Mouse (Mus musculus) CD4-positive helper T cell, adult 2 months (primary cell): ENCODE data around the gene Akap9.
A peak's percentile ranks its signal among the peaks of the same experiment; 100 is the strongest.
"Not testable (repeated sequence)": the region's sequence is repeated elsewhere in the genome, so short reads cannot be mapped to it uniquely, and the experiment has no call there.

Experiments used
- DNase-seq: peaks from one replicate; pipeline ENCODE4 v3.0.0-alpha.2; 2012; ENCODE audit warnings: low read depth, missing footprints, low spot score

Gene Akap9

GRCm38 (mm10) chr5:3927801-3928689 is at the start of gene Akap9:
Akap9 (plus strand) TSS chr5:3928054.
- DNase-seq: peak; percentile 65

- peak; percentile 58 for DNase-seq
These were observed 41.0 kb upstream of the Akap9 start for GRCm38 (mm10) chr5:3886862-3887261.

GRCm38 (mm10) chr5:3889201-3889600 is 38.7 kb upstream of the Akap9 start:
- DNase-seq: no peak

- peak; percentile 52 for DNase-seq
These were observed 34.2 kb upstream of the Akap9 start, which contains the start of gene Mterf1a for GRCm38 (mm10) chr5:3893459-3894293. Mterf1a (minus strand) TSS chr5:3893933.

- DNase-seq: peak; percentile 4
These were observed 33.6 kb upstream of the Akap9 start for GRCm38 (mm10) chr5:3894294-3894619.

- no peak for DNase-seq
These were observed 22.4 kb upstream of the Akap9 start for GRCm38 (mm10) chr5:3905471-3905870.

GRCm38 (mm10) chr5:3922350-3922749 is 5.5 kb upstream of the Akap9 start:
- DNase-seq: no peak

- DNase-seq: no peak
These were observed 1.2 kb upstream of the Akap9 start for GRCm38 (mm10) chr5:3926666-3927065.

- peak; percentile 44 for DNase-seq
These were observed 814 bp downstream of the Akap9 start for GRCm38 (mm10) chr5:3928690-3929046.

- no peak for DNase-seq
These were observed 2.9 kb downstream of the Akap9 start for GRCm38 (mm10) chr5:3930760-3931159.

- no peak for DNase-seq
These were observed 3.8 kb downstream of the Akap9 start for GRCm38 (mm10) chr5:3931636-3932035.

- no peak for DNase-seq
These were observed 5.7 kb downstream of the Akap9 start for GRCm38 (mm10) chr5:3933551-3933950.

- no peak for DNase-seq
These were observed 7.4 kb downstream of the Akap9 start for GRCm38 (mm10) chr5:3935266-3935665.

- no peak for DNase-seq
These were observed 8.1 kb downstream of the Akap9 start for GRCm38 (mm10) chr5:3935778-3936554.

- no peak for DNase-seq
These were observed 11.1 kb downstream of the Akap9 start for GRCm38 (mm10) chr5:3938905-3939304.

- no peak for DNase-seq
These were observed 11.5 kb downstream of the Akap9 start for GRCm38 (mm10) chr5:3939335-3939734.

GRCm38 (mm10) chr5:3941240-3941639 is 13.4 kb downstream of the Akap9 start:
- no peak for DNase-seq

- DNase-seq: not testable (repeated sequence)
These were observed 15.3 kb downstream of the Akap9 start for GRCm38 (mm10) chr5:3943169-3943568.

- no peak for DNase-seq
These were observed 24.6 kb downstream of the Akap9 start for GRCm38 (mm10) chr5:3952498-3952897.

GRCm38 (mm10) chr5:3954541-3954940 is 26.7 kb downstream of the Akap9 start:
- DNase-seq: no peak

GRCm38 (mm10) chr5:3961286-3961685 is 33.4 kb downstream of the Akap9 start:
- no peak for DNase-seq

GRCm38 (mm10) chr5:3968415-3968814 is 40.6 kb downstream of the Akap9 start:
- peak; percentile 6 for DNase-seq
